Mouse (Mus musculus) stomach, embryonic 14.5 days (tissue): ENCODE measurements around the gene Rora. TPM values are rescaled to one million over a fixed set of nuclear protein-coding genes. Genes with fewer than 3 reads are reported as not detected.

Source experiments
- ATAC-seq: fragments of 200-750 bp; cut with Nextera tagmentation; 2 replicates; pipeline ENCODE4 v1.8.0; 2017; ENCODE audit warnings: low read depth, moderate TSS enrichment; ENCODE audit not compliant: insufficient number of reproducible peaks, insufficient read depth, low FRiP score
- H3K27ac ChIP-seq: fragments of 300-500 bp; sonication (generic); 2 replicates; pipeline ENCODE4 v1.5.1; 2014; ENCODE audit warnings: mild to moderate bottlenecking, low read length, moderate library complexity, mixed read lengths
- H3K27me3 ChIP-seq: fragments of 300-500 bp; sonication (generic); 2 replicates; pipeline ENCODE4 v1.6.1; 2014; ENCODE audit warnings: low read length, control low read depth, mixed read lengths; ENCODE audit not compliant: control insufficient read depth, insufficient read depth
- H3K36me3 ChIP-seq: fragments of 300-500 bp; sonication (generic); 2 replicates; pipeline ENCODE4 v1.6.1; 2014; ENCODE audit warnings: mild to moderate bottlenecking, control low read depth, low read length, moderate library complexity, mixed read lengths; ENCODE audit not compliant: control insufficient read depth, insufficient read depth
- H3K4me1 ChIP-seq: fragments of 300-500 bp; sonication (generic); 2 replicates; pipeline ENCODE4 v1.6.1; 2014; ENCODE audit warnings: low read length, control low read depth, mixed read lengths; ENCODE audit not compliant: control insufficient read depth, insufficient read depth
- H3K4me2 ChIP-seq: fragments of 300-500 bp; sonication (generic); replicated peaks from 2 replicates; pipeline ENCODE4 v1.6.1; 2014; ENCODE audit warnings: low read depth, low read length, control low read depth
- H3K4me3 ChIP-seq: fragments of 300-500 bp; sonication (generic); 2 replicates; pipeline ENCODE4 v1.5.1; 2014; ENCODE audit warnings: low read depth, low read length, control low read depth
- H3K9ac ChIP-seq: fragments of 300-500 bp; sonication (generic); replicated peaks from 2 replicates; pipeline ENCODE4 v1.6.1; 2014; ENCODE audit warnings: low read depth, mild to moderate bottlenecking, control low read depth, low read length, moderate library complexity, mixed read lengths
- H3K9me3 ChIP-seq: fragments of 300-500 bp; sonication (generic); 2 replicates; pipeline ENCODE4 v1.6.1; 2016; ENCODE audit warnings: low read depth, low read length, control low read depth; ENCODE audit not compliant: control insufficient read depth
- WGBS: fragments of 180-500 bp; shearing (Covaris S2); extraction: QIAGEN DNeasy Blood & Tissue Kit; methylation state at CpG from one replicate; pipeline ENCODE4 v1.1.7; 2014; 5-methylcytosine and 5-hydroxymethylcytosine counted together
- polyA plus RNA-seq: library from polyadenylated mRNA; unstranded; fragments of >200 nt; fragmentation: Nextera tagmentation; extraction: Ambion mirVana; gene quantifications from 2 replicates; pipeline ENCODE4 v1.2.1, GENCODE M21; 2014

Rora gene
- polyA plus RNA-seq, 1 experiment from 2014 or later: 7.1 TPM

DNA sequence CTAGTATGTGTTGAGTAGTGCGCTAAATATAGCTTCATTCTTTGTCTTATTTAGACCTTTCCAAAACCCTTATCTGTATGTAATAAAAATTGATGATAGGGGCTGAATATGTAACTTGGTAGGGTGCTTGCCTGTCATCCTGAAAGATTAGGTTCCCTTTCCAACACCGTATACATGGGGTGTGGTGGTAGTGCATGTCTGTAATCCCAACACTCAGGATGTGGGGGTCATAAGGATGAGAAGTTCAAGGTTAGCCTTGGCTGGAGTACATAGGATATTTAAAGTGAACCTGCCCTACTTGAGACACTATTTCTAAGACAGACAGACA is 743.8 kb downstream of the Rora start:
- Histone ChIP-seq H3K4me2 (peak overlapping the region; percentile 61), H3K9me3 (no peaks in the 10 kb centered on the region), H3K36me3 (no peaks in the 10 kb centered on the region), H3K27ac (peak overlapping the region; percentile 88), H3K9ac (peak overlapping the region; percentile 70), H3K4me3 (peak overlapping the region; percentile 58), H3K4me1 (no peaks in the 10 kb centered on the region), H3K27me3 (no peaks in the 10 kb centered on the region)
- ATAC-seq: peak; percentile 38; the same call in 1 of the 2 replicates
- WGBS: 49% methylated on average over 2 of the region's 2 CpGs

DNA sequence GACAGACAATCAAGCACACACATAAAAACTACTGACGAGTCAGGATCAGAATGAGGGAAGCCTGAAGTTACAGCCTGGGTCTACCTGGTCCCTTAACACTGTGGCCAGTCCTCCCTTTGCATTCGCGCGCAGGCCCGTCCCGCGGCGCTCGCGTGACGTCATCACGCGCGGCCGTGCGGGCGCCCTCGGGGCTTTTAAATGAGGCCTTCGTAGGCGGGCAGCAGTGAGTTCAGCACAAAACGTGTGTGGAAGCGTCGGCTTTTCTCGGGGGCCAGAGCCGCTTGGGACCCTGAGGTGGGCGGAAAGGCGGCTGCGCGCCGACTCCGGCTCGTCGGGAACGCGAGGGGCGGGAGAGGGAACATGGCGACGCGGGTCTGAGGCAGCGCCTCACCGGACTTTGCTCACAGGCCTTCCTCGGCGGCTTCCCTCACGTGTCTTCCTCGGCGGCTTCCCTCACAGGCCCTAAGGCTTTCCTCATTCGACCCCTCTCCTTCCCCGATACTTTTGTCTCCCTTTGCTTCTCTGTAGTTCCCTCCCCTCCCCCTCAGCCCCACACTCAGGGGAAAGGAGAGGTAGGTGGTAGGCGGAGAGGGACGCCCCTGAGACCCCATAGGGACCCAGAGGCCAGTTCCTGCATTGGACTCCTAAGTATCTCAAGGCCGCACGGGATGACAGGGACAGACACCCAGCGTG is 744.3 kb downstream of the Rora start, which contains the start of gene Ice2:
Gene Ice2 (plus strand): TSS at position 147 of the 693 bp plus-strand sequence.
- Histone ChIP-seq H3K9me3 (no peaks in the 10 kb centered on the region), H3K9ac (peak within 1 kb of the TSS; percentile 70), H3K36me3 (no peaks in the 10 kb centered on the region), H3K4me1 (no peaks in the 10 kb centered on the region), H3K27me3 (no peaks in the 10 kb centered on the region), H3K4me2 (peak within 1 kb of the TSS; percentile 61), H3K27ac (peak within 1 kb of the TSS; percentile 88), H3K4me3 (peak within 1 kb of the TSS; percentile 58)
- under 1% methylated on average over 53 of the region's 53 CpGs for WGBS
- peak; percentile 87 for ATAC-seq

DNA sequence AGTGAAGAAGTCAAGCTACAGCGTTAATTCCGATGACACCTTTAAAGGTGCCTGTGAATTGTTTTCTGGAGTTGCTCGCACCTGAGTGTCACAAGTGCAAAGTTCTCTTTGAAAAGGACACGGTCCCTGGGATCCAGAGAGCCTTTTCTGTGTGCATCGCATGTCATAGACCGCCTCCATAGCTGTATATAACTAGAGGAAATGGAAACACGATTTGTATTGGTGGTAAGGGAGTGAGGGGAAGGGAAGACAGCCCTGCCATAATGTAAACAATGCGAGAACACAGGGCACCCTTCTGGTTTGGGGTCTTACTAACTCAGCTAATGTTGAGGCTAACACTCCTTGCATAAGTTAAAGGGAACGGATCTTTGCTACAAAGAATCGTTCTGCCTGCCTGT is 744.9 kb downstream of the Rora start:
- Histone ChIP-seq H3K4me3 (peak overlapping the region; percentile 58), H3K4me2 (peak overlapping the region; percentile 61), H3K36me3 (no peaks in the 10 kb centered on the region), H3K9ac (peak overlapping the region; percentile 70), H3K27me3 (no peaks in the 10 kb centered on the region), H3K4me1 (no peaks in the 10 kb centered on the region), H3K9me3 (no peaks in the 10 kb centered on the region), H3K27ac (peak overlapping the region; percentile 88)
- WGBS: 11% methylated on average over 10 of the region's 10 CpGs
- no peak for ATAC-seq

DNA sequence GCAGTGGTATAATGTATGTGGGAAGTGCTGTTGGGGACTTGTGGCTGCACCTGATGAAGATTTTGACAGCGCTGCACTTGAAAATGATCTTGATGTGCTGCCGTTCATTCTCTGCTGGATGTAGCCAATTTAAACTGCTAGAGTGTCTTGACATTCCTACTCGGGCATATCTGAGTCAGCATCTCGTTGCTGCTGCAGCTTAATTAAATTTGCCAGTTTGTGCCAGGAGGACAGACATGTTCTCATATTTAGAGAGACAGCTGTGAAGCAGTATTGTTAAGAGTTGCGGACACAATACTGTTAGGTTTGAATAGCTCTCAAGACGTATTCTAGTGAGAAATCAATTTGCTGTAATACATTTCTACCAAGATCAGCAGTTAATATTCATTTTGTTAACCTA is 751.1 kb downstream of the Rora start:
- WGBS: 76% methylated on average over 6 of the region's 6 CpGs
- Histone ChIP-seq H3K27ac (no peak overlapping the region), H3K4me1 (no peaks in the 10 kb centered on the region), H3K9ac (no peak overlapping the region), H3K9me3 (no peaks in the 10 kb centered on the region), H3K27me3 (no peaks in the 10 kb centered on the region), H3K4me3 (no peak overlapping the region), H3K4me2 (no peak overlapping the region), H3K36me3 (peaks cover 4% of the 10 kb centered on the region; the same call in 1 of the 2 replicates)
- no peak for ATAC-seq

DNA sequence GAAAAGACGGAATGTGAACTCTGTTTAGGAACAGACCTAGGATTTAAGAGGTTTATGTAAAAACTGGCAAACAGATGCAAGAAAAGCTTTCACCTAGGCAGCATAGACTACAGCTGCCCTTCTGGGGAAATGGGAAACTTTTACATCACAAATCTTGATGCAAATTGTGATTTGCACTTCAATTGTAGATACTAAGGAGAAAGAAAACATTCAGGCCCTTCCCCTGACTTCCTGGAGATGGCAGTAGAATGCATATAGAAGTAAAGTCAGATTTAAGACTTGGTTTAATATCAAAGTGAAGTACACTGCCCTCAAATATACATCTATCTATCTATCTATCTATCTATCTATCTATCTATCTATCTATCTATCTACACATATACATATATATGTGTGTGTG is 765.9 kb downstream of the Rora start:
- Histone ChIP-seq H3K36me3 (peaks cover 30% of the 10 kb centered on the region), H3K27ac (no peak overlapping the region), H3K4me1 (no peaks in the 10 kb centered on the region), H3K4me2 (no peak overlapping the region), H3K9ac (no peak overlapping the region), H3K9me3 (no peaks in the 10 kb centered on the region), H3K27me3 (no peaks in the 10 kb centered on the region), H3K4me3 (no peak overlapping the region)
- 89% methylated on average over 1 of the region's 1 CpGs for WGBS
- no peak for ATAC-seq

DNA sequence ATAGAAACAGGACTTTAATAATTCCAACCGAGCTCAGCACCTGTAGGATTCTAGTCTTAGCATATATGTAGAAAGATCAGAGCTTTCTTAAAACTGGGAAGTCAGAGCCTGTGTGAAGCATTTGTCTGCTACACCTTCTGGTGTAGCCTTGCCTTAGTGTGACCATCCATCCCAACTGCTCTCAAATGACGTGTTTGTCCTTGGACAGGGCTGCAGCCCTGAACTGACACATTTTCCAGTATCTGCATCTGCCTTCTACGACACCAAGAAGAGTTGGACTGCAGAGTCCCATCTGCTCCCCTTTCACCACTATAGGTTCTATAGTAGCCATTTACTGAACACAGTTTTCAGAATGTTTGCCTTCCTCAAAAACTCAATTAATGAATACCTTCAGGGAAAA is 776.9 kb downstream of the Rora start:
- H3K9me3 ChIP-seq: no peaks in the 10 kb centered on the region
- 83% methylated on average over 3 of the region's 3 CpGs for WGBS
- H3K27ac ChIP-seq: no peak overlapping the region
- peaks cover 24% of the 10 kb centered on the region for H3K36me3 ChIP-seq
- H3K4me1 ChIP-seq: 0 out of 2 replicates have a peak, but pooled peaks cover 3% of the 10 kb centered on the region
- no peaks in the 10 kb centered on the region for H3K27me3 ChIP-seq
- no peak overlapping the region for H3K4me2 ChIP-seq
- ATAC-seq: no peak
- no peak overlapping the region for H3K4me3 ChIP-seq
- H3K9ac ChIP-seq: no peak overlapping the region

DNA sequence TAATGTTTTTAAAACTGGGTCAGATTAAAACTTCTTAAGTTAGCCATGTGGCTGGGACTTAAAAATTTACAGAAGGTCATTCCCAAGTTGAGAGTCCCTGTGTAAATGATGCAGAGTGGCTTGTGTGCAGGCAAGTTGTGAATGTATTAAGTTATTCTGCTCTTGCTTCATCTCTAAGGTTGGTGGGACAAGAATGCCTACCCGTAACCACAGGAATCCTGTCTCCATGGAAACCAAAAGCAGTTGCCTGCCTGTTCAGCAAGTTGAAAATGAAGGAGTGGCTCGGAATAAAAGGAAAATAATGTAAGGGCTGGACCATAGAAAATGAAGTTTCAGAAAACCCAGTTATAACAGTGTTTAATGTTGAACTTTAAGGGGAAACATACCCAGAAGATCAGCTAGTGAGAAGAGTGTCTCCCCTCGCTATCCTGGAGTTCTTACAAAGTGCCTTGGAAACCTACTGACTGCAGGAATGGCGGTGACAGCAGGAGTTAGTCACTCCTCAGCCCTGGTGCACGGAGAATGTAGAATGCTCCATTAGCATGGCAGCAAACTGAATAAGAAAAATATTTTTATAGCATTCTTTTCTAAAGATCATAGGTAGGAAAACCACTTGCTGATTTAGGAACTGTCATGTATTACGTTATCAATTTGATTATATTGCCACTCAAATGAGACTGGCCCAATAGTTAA is 778.4 kb downstream of the Rora start:
- Histone ChIP-seq H3K9ac (no peak overlapping the region), H3K4me1 (0 out of 2 replicates have a peak, but pooled peaks cover 3% of the 10 kb centered on the region), H3K27me3 (no peaks in the 10 kb centered on the region), H3K9me3 (no peaks in the 10 kb centered on the region), H3K4me3 (no peak overlapping the region), H3K36me3 (peaks cover 16% of the 10 kb centered on the region), H3K4me2 (no peak overlapping the region), H3K27ac (no peak overlapping the region; the same call in 1 of the 2 replicates)
- no peak for ATAC-seq
- WGBS: 52% methylated on average over 6 of the region's 6 CpGs

DNA sequence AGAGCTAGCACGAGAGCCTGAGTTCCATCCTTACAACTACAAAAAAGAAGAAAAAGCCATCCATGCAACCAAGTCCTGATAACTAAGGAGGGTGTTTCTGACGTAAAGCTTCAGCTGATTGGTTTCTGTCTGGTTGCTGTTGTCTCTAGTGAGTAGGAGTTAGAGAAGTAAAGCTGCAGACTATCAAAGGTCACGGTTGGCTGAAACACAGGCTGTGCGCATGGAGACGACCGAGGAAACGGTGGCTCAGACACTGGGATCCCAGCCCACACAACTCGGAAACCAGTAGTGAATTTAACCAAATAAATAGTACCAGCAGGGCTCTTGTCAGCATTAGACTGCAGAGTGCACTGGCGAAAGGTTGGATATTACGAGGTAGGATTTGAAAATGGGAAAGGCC is 781.6 kb downstream of the Rora start:
- Histone ChIP-seq H3K4me1 (0 out of 2 replicates have a peak, but pooled peaks cover 3% of the 10 kb centered on the region), H3K9ac (no peak overlapping the region), H3K27ac (no peak overlapping the region), H3K4me2 (no peak overlapping the region), H3K27me3 (no peaks in the 10 kb centered on the region), H3K4me3 (no peak overlapping the region), H3K9me3 (no peaks in the 10 kb centered on the region), H3K36me3 (no peaks in the 10 kb centered on the region; the same call in 1 of the 2 replicates)
- WGBS: 82% methylated on average over 10 of the region's 10 CpGs
- no peak for ATAC-seq
